Mouse (Mus musculus) E14TG2a.4 (cell line): ENCODE measurements at regions not wholly inside any gene's neighbourhood (a gene's known extent, or its start where the extent isn't known, plus 50 kb on each side); places are given as distances from the start of the nearest gene placed in this dataset.

ENCODE experiments used
- H3K27me3 ChIP-seq: 2 replicates; pipeline ENCODE4 v1.6.1; 2014; ENCODE audit warnings: low read length, control low read depth; ENCODE audit not compliant: insufficient read depth
- H3K36me3 ChIP-seq: 2 replicates; pipeline ENCODE4 v1.6.1; 2014; ENCODE audit warnings: low read length, control low read depth; ENCODE audit not compliant: insufficient read depth
- H3K4me1 ChIP-seq: replicated peaks from 2 replicates; pipeline ENCODE4 v1.6.1; 2014; ENCODE audit warnings: low read depth, low read length, control low read depth
- H3K4me3 ChIP-seq: replicated peaks from 2 replicates; pipeline ENCODE4 v1.5.1; 2014; ENCODE audit warnings: mild to moderate bottlenecking, low read length
- H3K9me3 ChIP-seq: 2 replicates; pipeline ENCODE4 v1.6.1; 2014; ENCODE audit warnings: low read length, control low read depth
- CTCF ChIP-seq: conservative IDR thresholded peaks from 2 replicates; pipeline ENCODE4 v1.5.1; 2014; ENCODE audit warnings: low read length
- NANOG ChIP-seq: IDR thresholded peaks from 2 replicates; pipeline ENCODE4 v1.6.1; 2014; ENCODE audit warnings: borderline replicate concordance, low read length, mixed read lengths
- POU5F1 ChIP-seq: IDR thresholded peaks from 2 replicates; pipeline ENCODE4 v1.6.1; 2014; ENCODE audit warnings: low read length, borderline replicate concordance

DNA sequence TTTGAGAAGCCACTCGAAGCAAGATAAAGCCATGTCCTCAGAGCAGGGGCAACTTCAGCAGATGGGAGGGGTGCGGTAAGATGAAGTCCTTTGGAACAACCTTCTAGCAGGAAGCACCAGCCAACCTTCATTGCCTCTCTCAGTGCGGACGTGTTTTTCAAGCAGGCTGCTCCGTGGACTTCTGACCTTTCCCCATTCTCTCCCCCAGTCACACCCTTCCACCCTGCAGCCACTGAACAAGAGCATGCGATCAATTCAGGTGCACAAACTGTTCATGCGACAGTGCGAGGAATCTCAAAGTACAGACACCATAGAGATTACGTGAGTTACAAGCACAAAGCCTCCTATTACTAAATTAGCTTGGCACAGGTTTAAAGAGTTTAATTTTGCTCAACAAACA lies 102.9 kb upstream of the Rpl34 start:
- TF ChIP-seq NANOG (no peak), CTCF (no peak), POU5F1 (no peak)
- Histone ChIP-seq H3K4me3 (no peak overlapping the region), H3K27me3 (peaks cover 2% of the 10 kb centered on the region; the same call in 1 of the 2 replicates), H3K9me3 (no peaks in the 10 kb centered on the region), H3K4me1 (0 out of 2 replicates have a peak, but pooled peaks cover 3% of the 10 kb centered on the region), H3K36me3 (no peaks in the 10 kb centered on the region)

GRCm38 (mm10) chr3:130831788-130832187 lies 101.6 kb upstream of the Rpl34 start:
- Histone ChIP-seq H3K27me3 (peaks cover 2% of the 10 kb centered on the region; the same call in 1 of the 2 replicates), H3K4me1 (0 out of 2 replicates have a peak, but pooled peaks cover 6% of the 10 kb centered on the region)

GRCm38 (mm10) chr3:130828346-130828745 lies 98.1 kb upstream of the Rpl34 start:
- no peaks in the 10 kb centered on the region for H3K9me3 ChIP-seq
- H3K4me1 ChIP-seq = 0 out of 2 replicates have a peak, but pooled peaks cover 6% of the 10 kb centered on the region
- TF ChIP-seq NANOG = no peak
- no peak for TF ChIP-seq POU5F1
- TF ChIP-seq CTCF = no peak

More at GRCm38 (mm10) chr3:130831788-130832187, 101.6 kb upstream of the Rpl34 start:
- no peak overlapping the region for H3K4me3 ChIP-seq
- no peaks in the 10 kb centered on the region for H3K9me3 ChIP-seq
- H3K36me3 ChIP-seq = no peaks in the 10 kb centered on the region
- TF ChIP-seq POU5F1 = no peak
- no peak for TF ChIP-seq NANOG
- TF ChIP-seq CTCF = no peak

DNA sequence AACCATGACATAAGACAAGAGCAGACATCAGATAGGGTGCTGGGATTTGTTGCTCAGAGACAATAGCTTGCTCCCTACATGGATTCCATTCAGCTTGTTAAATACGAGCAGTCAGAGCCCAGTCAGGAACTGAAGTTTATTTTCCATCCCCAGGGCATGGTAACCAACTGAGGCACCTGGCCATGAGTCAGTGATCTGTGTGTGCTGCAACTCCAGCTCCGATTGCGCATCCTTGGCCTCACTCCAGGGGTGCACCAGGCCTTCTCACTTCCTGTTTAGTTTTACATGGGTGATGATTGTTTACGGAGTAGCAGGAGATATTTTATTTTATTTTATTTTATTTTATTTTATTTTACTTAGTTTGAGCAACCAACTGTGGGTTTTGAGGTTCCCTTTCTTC lies 97.7 kb upstream of the Rpl34 start:
- H3K9me3 ChIP-seq = no peaks in the 10 kb centered on the region
- no peak overlapping the region for H3K4me3 ChIP-seq
- TF ChIP-seq POU5F1 = no peak
- no peak for TF ChIP-seq NANOG
- TF ChIP-seq CTCF = no peak
- H3K36me3 ChIP-seq = no peaks in the 10 kb centered on the region
- peaks cover under 1% of the 10 kb centered on the region; the same call in 1 of the 2 replicates for H3K27me3 ChIP-seq
- H3K4me1 ChIP-seq = 0 out of 2 replicates have a peak, but pooled peaks cover 3% of the 10 kb centered on the region

More at GRCm38 (mm10) chr3:130828346-130828745, 98.1 kb upstream of the Rpl34 start:
- Histone ChIP-seq H3K36me3 (no peaks in the 10 kb centered on the region), H3K4me3 (no peak overlapping the region), H3K27me3 (peaks cover 2% of the 10 kb centered on the region; the same call in 1 of the 2 replicates)

GRCm38 (mm10) chr3:130827021-130827420 lies 96.8 kb upstream of the Rpl34 start:
- Histone ChIP-seq H3K9me3 (no peaks in the 10 kb centered on the region), H3K36me3 (no peaks in the 10 kb centered on the region), H3K27me3 (no peaks in the 10 kb centered on the region), H3K4me3 (no peak overlapping the region), H3K4me1 (0 out of 2 replicates have a peak, but pooled peaks cover 3% of the 10 kb centered on the region)
- TF ChIP-seq CTCF = no peak
- TF ChIP-seq NANOG = no peak
- no peak for TF ChIP-seq POU5F1

- 0 out of 2 replicates have a peak, but pooled peaks have one; percentile 6 for TF ChIP-seq CTCF
- no peak for TF ChIP-seq POU5F1
- TF ChIP-seq NANOG = no peak
- Histone ChIP-seq H3K4me1 (peaks cover 11% of the 10 kb centered on the region; the same call in 1 of the 2 replicates), H3K4me3 (no peak overlapping the region), H3K9me3 (no peaks in the 10 kb centered on the region), H3K36me3 (no peaks in the 10 kb centered on the region), H3K27me3 (no peaks in the 10 kb centered on the region)
Measured at GRCm38 (mm10) chr3:130819837-130820098, 89.6 kb upstream of the Rpl34 start.

DNA sequence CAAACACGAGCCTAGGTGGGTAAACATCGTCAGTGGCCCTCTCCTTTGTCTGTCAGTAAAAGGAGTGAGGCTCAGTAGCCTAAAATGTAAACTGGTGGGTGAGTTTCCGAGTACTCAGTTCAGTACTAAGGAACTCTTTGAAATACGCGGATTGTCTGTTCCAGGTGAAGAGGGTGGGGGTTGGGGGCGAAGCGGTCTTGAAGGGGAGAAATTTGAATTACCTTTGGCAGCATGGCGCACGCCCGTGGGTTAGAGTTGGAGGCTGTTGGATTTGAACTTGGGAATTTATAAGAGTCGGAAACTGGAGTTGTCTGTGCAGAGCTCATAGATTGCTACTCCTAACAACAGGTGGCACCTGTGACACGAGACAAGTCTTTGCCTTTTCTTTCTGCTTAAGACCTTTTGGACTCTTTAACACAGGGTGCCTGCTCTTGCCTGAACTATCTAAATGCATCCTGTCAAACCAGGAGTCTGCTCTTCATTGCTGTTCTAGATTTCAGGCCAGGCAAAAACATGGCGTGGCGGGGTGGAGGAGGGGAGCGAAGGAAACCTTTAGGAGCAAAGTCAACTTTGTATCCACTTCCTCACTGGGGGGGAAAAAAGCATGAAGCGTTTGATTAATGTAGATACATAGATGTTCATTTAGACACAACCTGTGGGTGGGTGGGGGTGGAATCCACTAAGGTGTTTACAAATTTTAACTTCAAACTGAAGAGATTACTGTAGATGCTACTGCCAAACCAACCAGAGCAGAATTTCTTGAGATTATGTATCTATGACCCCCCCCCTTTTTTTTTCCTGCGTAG lies 89.0 kb upstream of the Rpl34 start:
- TF ChIP-seq NANOG = no peak
- TF ChIP-seq CTCF = no peak
- no peak for TF ChIP-seq POU5F1
- Histone ChIP-seq H3K4me1 (peaks cover 11% of the 10 kb centered on the region; the same call in 1 of the 2 replicates), H3K27me3 (no peaks in the 10 kb centered on the region), H3K9me3 (no peaks in the 10 kb centered on the region), H3K36me3 (no peaks in the 10 kb centered on the region), H3K4me3 (peak overlapping the region; percentile 21; the same call in 1 of the 2 replicates)

DNA sequence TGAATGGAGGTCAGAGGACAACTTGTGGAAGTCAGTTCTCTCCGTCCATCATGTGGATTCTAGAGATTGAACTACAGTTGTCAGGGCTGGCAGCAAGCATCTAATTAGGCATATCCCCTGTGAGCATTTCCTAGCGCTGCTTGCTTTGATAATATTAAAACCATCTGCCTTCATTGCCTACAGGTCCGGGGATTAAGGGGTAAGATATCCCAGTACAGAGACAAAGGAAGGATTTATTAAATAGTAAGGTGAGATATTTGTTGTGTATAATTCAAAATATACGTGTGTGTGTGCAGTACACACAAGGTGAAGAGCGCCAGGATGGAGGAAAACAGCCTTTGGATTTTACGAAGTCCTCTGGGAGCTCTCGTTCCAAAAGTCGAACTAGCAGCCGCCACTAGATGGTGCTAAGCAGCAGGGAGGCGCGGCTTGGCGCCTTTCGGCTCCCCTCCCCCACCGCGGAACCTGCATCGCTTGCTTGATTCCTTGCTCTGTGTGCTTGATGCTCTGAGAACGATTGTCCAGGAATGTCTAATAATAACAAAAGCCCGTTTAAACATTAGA lies 88.4 kb upstream of the Rpl34 start:
- H3K9me3 ChIP-seq = no peaks in the 10 kb centered on the region
- H3K27me3 ChIP-seq = no peaks in the 10 kb centered on the region
- H3K4me3 ChIP-seq = peak overlapping the region; percentile 21; the same call in 1 of the 2 replicates
- H3K36me3 ChIP-seq = no peaks in the 10 kb centered on the region
- no peak for TF ChIP-seq POU5F1
- peak; percentile 51 for TF ChIP-seq CTCF
- H3K4me1 ChIP-seq = peaks cover 11% of the 10 kb centered on the region; the same call in 1 of the 2 replicates
